Mouse (Mus musculus): Measurements from ENCODE around the gene Nkain4. TPM values are rescaled to one million over a fixed set of nuclear protein-coding genes. Genes with fewer than 3 reads are reported as not detected.

Gene Nkain4
- total RNA-seq, 2 experiments from 2014 or later: 8.0 to 11.4 TPM

DNA sequence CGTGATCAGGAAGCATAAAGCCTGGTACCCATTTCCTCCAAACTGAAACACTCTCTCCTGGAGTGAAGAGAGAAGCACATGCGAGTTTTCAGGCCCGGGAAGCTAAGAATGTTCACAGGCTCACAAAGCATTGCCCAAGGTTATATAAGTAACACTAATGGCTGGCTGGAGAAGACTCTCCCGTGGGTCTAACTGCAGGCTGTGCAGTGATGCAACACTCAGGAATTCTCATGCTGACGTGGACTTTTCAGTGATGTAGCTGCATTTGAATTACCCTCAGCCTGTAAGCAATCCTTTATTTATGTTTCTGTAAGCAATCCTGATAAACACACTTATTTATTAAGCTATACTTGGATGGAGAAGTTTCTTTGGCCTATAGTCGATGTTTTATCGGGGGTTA, 5.1 kb upstream of the Nkain4 start:
- intact Hi-C loops (cut with DNase I): loop anchor here (5.0 kb wide), 1 partner anchor 152 kb away; no protein-coding TSS in a partner anchor
- DNase-seq (ENCODE audit: low spot score): no peak

- intact Hi-C loops (cut with DNase I): no loop called here
- no peak for DNase-seq (ENCODE audit: low spot score)
Observed at GRCm38 (mm10) chr2:180953638-180954037, 861 bp downstream of the Nkain4 start.

GRCm38 (mm10) chr2:180952731-180953171, 1.7 kb downstream of the Nkain4 start:
- intact Hi-C loops (cut with DNase I): no loop called here
- no peak for DNase-seq (ENCODE audit: low spot score)

DNA sequence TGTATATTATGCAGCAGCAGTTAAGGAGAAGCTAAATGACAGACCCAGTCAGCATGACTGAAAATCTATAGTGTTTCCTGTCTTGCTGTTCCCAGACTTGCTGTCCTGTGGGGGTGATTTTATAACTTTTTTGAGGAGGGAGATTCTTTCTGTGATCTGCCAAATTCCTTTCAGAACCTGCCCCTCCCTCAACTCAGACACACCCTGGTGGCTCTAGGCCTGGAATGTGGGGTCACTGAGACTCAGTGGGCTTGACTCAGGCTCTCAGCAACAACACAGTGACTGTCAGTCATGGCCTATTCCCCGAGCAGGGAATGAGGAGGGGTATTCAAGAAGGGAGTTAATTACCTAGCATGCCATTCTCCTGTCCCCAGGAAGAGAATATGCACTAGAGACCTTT, 4.6 kb downstream of the Nkain4 start:
- intact Hi-C loops (cut with DNase I): no loop called here
- DNase-seq (ENCODE audit: low spot score): no peak

DNA sequence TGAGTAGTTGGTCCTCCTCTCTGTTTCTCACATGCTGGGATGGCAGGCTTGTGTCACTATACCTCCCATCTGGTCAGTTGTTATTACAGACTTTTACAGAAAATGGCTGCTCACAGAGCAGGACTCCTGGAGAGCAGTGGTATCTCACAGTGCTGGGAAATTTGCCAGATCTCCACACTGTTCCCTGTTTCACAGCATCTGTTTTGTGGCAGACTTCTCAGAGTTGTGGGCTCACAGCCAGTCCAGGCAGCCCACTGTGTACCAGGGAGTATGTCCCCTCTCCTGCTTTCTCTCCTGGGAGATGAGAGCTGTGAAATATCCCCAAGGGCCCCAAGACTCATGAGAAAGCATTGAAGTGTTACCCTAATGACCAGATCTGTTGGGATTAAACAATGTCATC, 12.6 kb downstream of the Nkain4 start:
- DNase-seq (ENCODE audit: low spot score): no peak
- intact Hi-C loops (cut with DNase I): no loop called here

GRCm38 (mm10) chr2:180940187-180940586, 14.3 kb downstream of the Nkain4 start:
- intact Hi-C loops (cut with DNase I): no loop called here
- DNase-seq (ENCODE audit: low spot score): no peak

DNA sequence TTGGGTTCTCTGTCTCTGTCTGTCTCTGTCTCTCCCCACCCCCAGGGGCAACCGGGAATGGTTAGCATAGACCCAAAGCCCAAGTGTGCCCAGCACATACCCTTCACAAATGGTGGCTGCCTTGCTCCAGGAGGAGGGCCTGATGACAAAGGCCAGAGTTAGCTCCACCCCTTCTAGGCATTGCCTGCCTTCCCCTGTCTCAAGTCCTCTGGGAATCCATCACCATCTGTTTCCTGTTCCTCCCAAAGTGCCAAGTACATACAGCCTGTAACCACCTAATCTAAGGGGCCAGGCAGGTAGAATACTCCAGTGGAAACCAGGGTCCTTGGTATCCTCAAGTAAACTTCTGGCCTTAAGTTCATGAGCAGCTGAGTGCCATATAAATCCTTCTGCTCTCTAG, 22.1 kb downstream of the Nkain4 start:
- intact Hi-C loops (cut with DNase I): no loop called here

DNA sequence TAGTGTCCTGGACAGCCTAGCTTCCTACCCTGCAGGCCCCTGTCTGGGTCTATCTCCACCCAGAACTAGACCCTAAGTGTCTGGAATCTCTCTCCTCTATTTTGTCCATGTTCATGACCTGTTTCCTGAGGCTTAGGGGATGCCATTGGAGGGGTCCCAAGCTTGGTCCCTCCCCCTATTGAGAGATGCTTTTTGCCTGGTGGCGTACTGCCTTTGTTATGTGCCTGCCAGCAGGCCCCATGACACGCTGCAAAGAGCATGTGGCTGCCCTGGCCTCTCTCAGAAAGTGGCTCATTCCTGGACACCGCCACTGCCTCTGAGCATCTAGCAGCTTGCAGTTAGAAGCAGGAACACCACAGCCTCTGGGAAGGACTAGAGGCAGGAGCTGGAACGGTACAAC, 25.8 kb downstream of the Nkain4 start, which contains the start of gene Birc7:
Birc7 (plus strand) TSS at position 301 of the 400 bp plus-strand sequence.
- intact Hi-C loops (cut with DNase I): no loop called here
- DNase-seq (ENCODE audit: low spot score): no peak

More for the DNA sequence above, 22.1 kb downstream of the Nkain4 start:
- no peak for DNase-seq (ENCODE audit: low spot score)

DNA sequence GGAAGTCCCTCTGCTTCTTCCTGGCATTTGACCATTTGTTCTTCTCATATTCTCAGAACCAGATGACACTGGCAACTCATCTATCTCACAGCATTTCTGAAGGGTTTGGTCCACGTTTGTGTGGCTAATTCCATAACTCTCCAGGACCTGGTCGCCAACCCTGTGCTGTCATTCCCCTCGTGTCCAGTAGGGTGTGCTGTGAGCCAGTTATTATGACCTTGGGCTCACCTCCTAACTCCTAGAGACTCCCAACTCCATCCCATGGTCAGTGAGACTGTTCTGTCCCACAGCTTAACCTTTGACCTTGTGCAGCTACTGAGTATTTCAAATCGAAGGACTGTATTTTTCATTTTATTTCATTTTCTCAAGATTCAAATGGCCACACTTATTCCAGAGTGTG, 29.3 kb downstream of the Nkain4 start:
- DNase-seq (ENCODE audit: low spot score): peak; percentile 30
- intact Hi-C loops (cut with DNase I): loop anchor here (1.0 kb wide), 1 partner anchor 38 kb away; no protein-coding TSS in a partner anchor

GRCm38 (mm10) chr2:180922739-180923138, 31.8 kb downstream of the Nkain4 start:
- DNase-seq (ENCODE audit: low spot score): no peak
- intact Hi-C loops (cut with DNase I): no loop called here

DNA sequence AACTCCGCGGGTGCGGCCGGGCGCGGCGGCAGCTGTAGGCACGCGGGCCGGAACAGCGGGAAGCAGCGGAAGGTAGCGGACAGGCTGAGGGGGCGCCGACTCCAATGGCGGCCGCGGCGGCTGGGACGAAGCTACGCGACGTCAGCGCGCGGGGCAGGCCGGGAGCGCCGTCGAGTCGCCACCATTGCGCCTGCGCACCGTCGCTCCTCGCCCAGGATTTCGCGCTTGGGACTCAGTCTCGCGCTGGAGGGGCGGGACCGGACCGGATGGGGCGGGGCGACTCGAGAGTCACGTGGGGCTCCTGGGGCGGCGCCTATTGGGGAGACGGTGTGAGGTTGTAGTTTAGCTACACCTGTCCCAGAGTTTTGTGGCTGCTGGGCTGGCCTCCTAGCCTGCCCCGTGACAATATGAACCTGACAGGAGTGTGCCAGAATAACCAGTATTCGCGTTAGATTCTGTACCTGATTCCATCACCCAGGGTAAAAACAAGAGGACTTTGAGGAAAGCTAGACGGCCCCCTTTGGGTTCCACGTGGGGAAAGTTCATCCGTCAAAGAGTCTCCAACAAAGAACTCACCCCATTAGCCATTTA, 33.6 kb downstream of the Nkain4 start, which contains the start of gene Ythdf1:
Ythdf1 (minus strand) TSS at position 140 of the 591 bp plus-strand sequence.
- DNase-seq (ENCODE audit: low spot score): peak; percentile 94
- intact Hi-C loops (cut with DNase I): no loop called here

GRCm38 (mm10) chr2:180919913-180920809, 34.3 kb downstream of the Nkain4 start:
- intact Hi-C loops (cut with DNase I): no loop called here
- DNase-seq (ENCODE audit: low spot score): no peak

DNA sequence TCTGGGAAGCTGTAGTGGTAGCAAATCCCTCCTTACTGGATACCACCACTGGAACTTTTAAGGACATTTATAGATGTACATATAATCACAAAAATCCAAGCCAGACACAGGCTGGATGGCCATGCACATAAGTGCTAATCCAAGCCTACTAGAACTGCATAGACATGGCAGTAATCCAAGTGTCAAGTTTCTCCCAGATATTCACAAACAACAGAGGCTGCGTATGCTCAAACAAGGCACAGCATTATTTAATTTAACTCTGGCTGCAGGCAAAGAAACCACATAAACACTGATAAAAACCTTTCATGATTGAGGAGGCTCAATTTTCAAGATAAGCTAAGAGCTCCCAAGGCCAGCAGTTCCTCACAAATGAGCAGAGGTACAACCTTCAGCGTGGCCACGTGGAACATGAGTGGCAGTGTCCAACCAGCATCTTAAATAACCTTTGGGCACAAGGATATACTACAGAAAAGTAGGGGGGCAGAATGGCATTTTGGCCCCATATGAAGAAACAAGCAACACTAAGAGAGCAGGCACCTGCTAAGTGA, 38.5 kb downstream of the Nkain4 start:
- no peak for DNase-seq (ENCODE audit: low spot score)
- intact Hi-C loops (cut with DNase I): no loop called here

DNA sequence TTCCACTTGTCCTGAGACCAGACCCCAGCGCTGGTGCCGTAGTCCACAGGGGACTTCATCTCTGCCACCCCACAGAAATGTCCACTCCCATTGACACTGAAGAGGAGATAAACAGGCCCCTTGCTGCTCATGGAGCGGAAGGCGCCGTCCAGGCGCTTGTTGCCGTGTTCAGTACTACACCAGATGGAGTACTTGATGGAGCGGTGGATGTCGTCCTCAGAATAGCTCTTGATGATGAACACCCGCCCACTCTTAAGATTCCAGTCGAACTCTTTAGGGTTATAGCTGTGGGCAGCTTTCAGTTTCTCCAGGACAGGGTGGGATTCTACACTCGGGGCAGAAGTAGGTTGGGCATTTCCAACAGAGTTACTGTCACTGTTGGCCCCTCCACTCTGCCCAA, 43.6 kb downstream of the Nkain4 start:
- no peak for DNase-seq (ENCODE audit: low spot score)
- intact Hi-C loops (cut with DNase I): no loop called here

- intact Hi-C loops (cut with DNase I): no loop called here
Observed at GRCm38 (mm10) chr2:180905556-180906221, 48.8 kb downstream of the Nkain4 start.

GRCm38 (mm10) chr2:180904435-180905208, 49.9 kb downstream of the Nkain4 start:
- intact Hi-C loops (cut with DNase I): no loop called here
- no peak for DNase-seq (ENCODE audit: low spot score)

More at GRCm38 (mm10) chr2:180905556-180906221, 48.8 kb downstream of the Nkain4 start:
- no peak for DNase-seq (ENCODE audit: low spot score)

GRCm38 (mm10) chr2:180902086-180902485, 52.4 kb downstream of the Nkain4 start:
- intact Hi-C loops (cut with DNase I): no loop called here

DNA sequence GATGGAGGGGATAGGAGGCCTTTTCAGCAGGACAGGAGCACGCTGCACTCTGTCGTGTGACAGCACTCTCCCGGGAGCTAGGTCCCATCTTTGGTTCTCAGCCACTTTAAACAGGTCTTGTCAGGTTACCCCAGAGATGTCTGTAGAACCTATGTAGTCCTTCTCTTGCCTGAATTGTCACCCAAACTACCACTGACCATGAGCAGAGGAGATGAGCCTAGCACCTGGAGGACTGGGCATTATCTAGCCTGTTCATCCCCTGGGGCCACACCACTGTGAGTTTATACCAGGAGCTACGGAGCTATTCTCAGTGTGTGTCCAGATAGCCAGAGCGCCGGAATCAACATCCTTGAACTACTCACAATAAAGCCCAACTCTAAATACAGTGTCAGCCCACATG, 56.6 kb downstream of the Nkain4 start:
- intact Hi-C loops (cut with DNase I): no loop called here
- DNase-seq (ENCODE audit: low spot score): no peak

More at GRCm38 (mm10) chr2:180902086-180902485, 52.4 kb downstream of the Nkain4 start:
- DNase-seq (ENCODE audit: low spot score): no peak
